Mouse (Mus musculus): ENCODE data around the gene Tedc2. TPM values are rescaled to one million over a fixed set of nuclear protein-coding genes. Genes with fewer than 3 reads are reported as not detected.

Tedc2 gene
- polyA plus RNA-seq, 1 experiment from 2014 or later: 12.2 TPM

Small RNA genes lying within 50 kb of the gene (microRNA-seq; reads per million reads assigned to microRNA genes)
- gene Mir5134: 1.4 reads per million
- not detected for gene Mir6965

Other genes with a start within 250 kb of the Tedc2 start
- 0.14 and 0.23 TPM in 2 replicates for gene Prss30, start 240.3 kb downstream of the Tedc2 start, polyA plus RNA-seq (2015; fragmentation: Nextera tagmentation; extraction: Ambion mirVana)
- 0.39 and 0.82 TPM in 2 replicates for gene Prss22, start 222.8 kb downstream of the Tedc2 start, polyA plus RNA-seq (2015; fragmentation: Nextera tagmentation; extraction: Ambion mirVana)
- gene Prss27, start 182.7 kb downstream of the Tedc2 start, polyA plus RNA-seq (2015; fragmentation: Nextera tagmentation; extraction: Ambion mirVana): 0.23 and 0.37 TPM in 2 replicates
- gene Kctd5, start 147.4 kb downstream of the Tedc2 start, polyA plus RNA-seq (2015; fragmentation: Nextera tagmentation; extraction: Ambion mirVana): 63.3 and 68.0 TPM in 2 replicates
- 34.9 and 37.6 TPM in 2 replicates for gene Pdpk1, start 69.9 kb downstream of the Tedc2 start, polyA plus RNA-seq (2015; fragmentation: Nextera tagmentation; extraction: Ambion mirVana)
- 42.1 and 45.6 TPM in 2 replicates for gene Amdhd2, start 57.1 kb downstream of the Tedc2 start, polyA plus RNA-seq (2015; fragmentation: Nextera tagmentation; extraction: Ambion mirVana)
- 695 and 701 TPM in 2 replicates for gene Atp6v0c, start 51.1 kb downstream of the Tedc2 start, polyA plus RNA-seq (2015; fragmentation: Nextera tagmentation; extraction: Ambion mirVana)
- gene Tbc1d24, start 15.3 kb downstream of the Tedc2 start, polyA plus RNA-seq (2015; fragmentation: Nextera tagmentation; extraction: Ambion mirVana): 5.6 and 6.2 TPM in 2 replicates
- gene Ntn3, start 11.3 kb downstream of the Tedc2 start, polyA plus RNA-seq (2015; fragmentation: Nextera tagmentation; extraction: Ambion mirVana): 4.3 and 4.8 TPM in 2 replicates
- 69.2 and 73.5 TPM in 2 replicates for gene Ccnf, start 30.6 kb upstream of the Tedc2 start, polyA plus RNA-seq (2015; fragmentation: Nextera tagmentation; extraction: Ambion mirVana)
- gene Abca17, start 130.2 kb upstream of the Tedc2 start, polyA plus RNA-seq (2015; fragmentation: Nextera tagmentation; extraction: Ambion mirVana): 0.22 TPM in 1 of 2 replicates, not detected in the other
- gene Abca3, start 131.1 kb upstream of the Tedc2 start, polyA plus RNA-seq (2015; fragmentation: Nextera tagmentation; extraction: Ambion mirVana): 20.8 and 22.6 TPM in 2 replicates
- 300 and 327 TPM in 2 replicates for gene Rnps1, start 193.7 kb upstream of the Tedc2 start, polyA plus RNA-seq (2015; fragmentation: Nextera tagmentation; extraction: Ambion mirVana)
- gene Eci1, start 205.8 kb upstream of the Tedc2 start, polyA plus RNA-seq (2015; fragmentation: Nextera tagmentation; extraction: Ambion mirVana): 141 and 143 TPM in 2 replicates
- 3.2 and 5.5 TPM in 2 replicates for gene Dnase1l2, start 222.3 kb upstream of the Tedc2 start, polyA plus RNA-seq (2015; fragmentation: Nextera tagmentation; extraction: Ambion mirVana)
- 38.1 TPM in 2 replicates for gene E4f1, start 249.5 kb upstream of the Tedc2 start, polyA plus RNA-seq (2015; fragmentation: Nextera tagmentation; extraction: Ambion mirVana)
- 55.5 and 55.6 TPM in 2 replicates for gene Pgp, start 249.5 kb upstream of the Tedc2 start, polyA plus RNA-seq (2015; fragmentation: Nextera tagmentation; extraction: Ambion mirVana)

Measured in kidney, embryonic 16.5 days (tissue).